Mouse (Mus musculus) E14TG2a.4 (cell line): ENCODE measurements around the gene Rwdd2a.

Source experiments
- CTCF ChIP-seq: conservative IDR thresholded peaks from 2 replicates; pipeline ENCODE4 v1.5.1; 2014; ENCODE audit warnings: low read length
- NANOG ChIP-seq: IDR thresholded peaks from 2 replicates; pipeline ENCODE4 v1.6.1; 2014; ENCODE audit warnings: borderline replicate concordance, low read length, mixed read lengths

DNA sequence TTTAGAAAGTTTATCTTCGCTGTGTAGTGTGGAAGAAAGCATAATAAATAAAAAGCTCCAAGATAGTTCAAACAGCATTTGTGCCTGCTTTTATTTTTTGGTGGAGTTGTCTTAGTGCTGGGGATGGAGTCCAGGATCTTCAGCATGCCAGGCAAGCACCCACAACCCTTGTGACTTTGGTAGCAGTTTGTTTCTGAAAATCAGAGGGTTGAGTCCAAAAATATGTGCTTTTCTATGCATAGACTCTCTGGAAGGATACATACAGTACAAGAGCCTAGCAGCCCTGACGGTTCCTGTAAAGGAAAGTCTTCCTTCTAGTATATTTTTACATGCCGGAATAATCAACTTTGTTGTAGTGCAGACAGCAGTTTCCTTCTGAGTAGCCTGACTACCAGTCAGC lies 21.1 kb upstream of the Rwdd2a start:
- TF ChIP-seq NANOG (no peak), CTCF (no peak)
